Mouse (Mus musculus) small intestine, adult 2 months (tissue): Measurements from ENCODE around the gene Gpr87.

Experiments
- CTCF ChIP-seq: fragments of 200-500 bp; IDR thresholded peaks from 2 replicates; pipeline ENCODE4 v1.5.1; 2012; ENCODE audit warnings: low read depth, mild to moderate bottlenecking, control low read depth, inconsistent platforms, low read length, moderate library complexity, mixed read lengths; ENCODE audit not compliant: insufficient replicate concordance, insufficient read length; ENCODE audit errors: extremely low read depth
- POLR2A ChIP-seq: fragments of 200-500 bp; IDR thresholded peaks from 2 replicates; pipeline ENCODE4 v1.6.1; 2012; ENCODE audit warnings: low read depth, mild to moderate bottlenecking, control low read depth, inconsistent platforms, low read length, moderate library complexity

- TF ChIP-seq POLR2A: no peak
- TF ChIP-seq CTCF: no peak
These were observed 10.0 kb upstream of the Gpr87 start for GRCm38 (mm10) chr3:59204719-59205503.
